Mouse (Mus musculus) heart, embryonic 10.5 days (tissue): ENCODE results near the gene Cryzl2. TPM values are rescaled to one million over a fixed set of nuclear protein-coding genes. Genes with fewer than 3 reads are reported as not detected.

ENCODE experiments used
- DNase-seq: peaks from one replicate; pipeline ENCODE4 v3.0.0-alpha.2; 2017; ENCODE audit warnings: low spot score
- H3K27ac ChIP-seq: fragments of 300-500 bp; sonication (generic); 2 replicates; pipeline ENCODE4 v1.5.1; 2016; ENCODE audit warnings: mild to moderate bottlenecking
- H3K27me3 ChIP-seq: fragments of 300-500 bp; sonication (generic); 2 replicates; pipeline ENCODE4 v1.6.1; 2016; ENCODE audit warnings: mild to moderate bottlenecking; ENCODE audit not compliant: poor library complexity, insufficient read depth, severe bottlenecking
- H3K36me3 ChIP-seq: fragments of 300-500 bp; sonication (generic); 2 replicates; pipeline ENCODE4 v1.6.1; 2016; ENCODE audit warnings: mild to moderate bottlenecking, moderate library complexity
- H3K4me1 ChIP-seq: fragments of 300-500 bp; sonication (generic); 2 replicates; pipeline ENCODE4 v1.6.1; 2016; ENCODE audit warnings: mild to moderate bottlenecking
- H3K4me3 ChIP-seq: fragments of 300-500 bp; sonication (generic); 2 replicates; pipeline ENCODE4 v1.5.1; 2016; ENCODE audit warnings: mild to moderate bottlenecking, moderate library complexity
- H3K9me3 ChIP-seq: fragments of 300-500 bp; sonication (generic); 2 replicates; pipeline ENCODE4 v1.6.1; 2016; ENCODE audit warnings: mild to moderate bottlenecking, moderate library complexity
- WGBS: fragments of 180-500 bp; shearing (Covaris S2); methylation state at CpG from one replicate; pipeline ENCODE4 v1.1.7; 2016; 5-methylcytosine and 5-hydroxymethylcytosine counted together
- polyA plus RNA-seq: library from polyadenylated mRNA; unstranded; fragments of >200 nt; fragmentation: Nextera tagmentation; extraction: Ambion mirVana; gene quantifications from 2 replicates; pipeline ENCODE4 v1.2.1, GENCODE M21; 2016

Cryzl2 gene
- polyA plus RNA-seq, 1 experiment from 2014 or later: 15.1 TPM

- no peaks in the 10 kb centered on the region for H3K27me3 ChIP-seq
- H3K4me3 ChIP-seq: no peak overlapping the region
- H3K36me3 ChIP-seq: peaks cover 20% of the 10 kb centered on the region; the same call in 1 of the 2 replicates
- no peak overlapping the region for H3K27ac ChIP-seq
- DNase-seq: no peak
- H3K9me3 ChIP-seq: no peaks in the 10 kb centered on the region
- H3K4me1 ChIP-seq: peaks cover 9% of the 10 kb centered on the region; the same call in 1 of the 2 replicates
- WGBS: 71% methylated on average over 3 of the region's 3 CpGs
Observed at GRCm38 (mm10) chr1:157465194-157465593, 6.8 kb downstream of the Cryzl2 start.

DNA sequence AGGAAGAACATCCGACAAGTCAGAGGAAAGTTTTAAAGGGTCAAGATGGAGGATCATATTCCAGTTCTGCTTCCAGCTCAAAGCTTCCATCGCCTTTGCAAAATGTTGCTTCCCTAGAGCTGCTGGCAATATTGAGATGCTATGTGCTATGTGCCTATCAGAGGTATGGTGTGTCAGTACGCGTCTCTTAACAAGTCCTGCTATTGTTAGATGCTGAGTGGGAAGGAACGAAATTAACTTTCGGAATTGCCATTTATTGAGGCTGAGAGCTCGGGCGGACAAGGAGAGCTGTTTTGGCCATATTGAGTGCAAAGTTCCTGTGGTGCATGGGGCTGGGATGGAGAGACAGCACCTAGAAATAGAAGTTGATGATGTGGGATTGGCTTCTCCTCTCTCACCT, 9.5 kb downstream of the Cryzl2 start:
- Histone ChIP-seq H3K36me3 (peaks cover 27% of the 10 kb centered on the region; the same call in 1 of the 2 replicates), H3K4me3 (no peak overlapping the region), H3K27ac (no peak overlapping the region), H3K27me3 (no peaks in the 10 kb centered on the region), H3K4me1 (0 out of 2 replicates have a peak, but pooled peaks cover under 1% of the 10 kb centered on the region), H3K9me3 (no peaks in the 10 kb centered on the region)
- no peak for DNase-seq
- WGBS: 87% methylated on average over 8 of the region's 8 CpGs

GRCm38 (mm10) chr1:157470761-157471386, 12.5 kb downstream of the Cryzl2 start:
- Histone ChIP-seq H3K9me3 (no peaks in the 10 kb centered on the region), H3K36me3 (peaks cover 22% of the 10 kb centered on the region; the same call in 1 of the 2 replicates), H3K4me1 (no peaks in the 10 kb centered on the region), H3K27me3 (no peaks in the 10 kb centered on the region), H3K27ac (no peak overlapping the region), H3K4me3 (no peak overlapping the region)
- DNase-seq: no peak
- 85% methylated on average over 9 of the region's 9 CpGs for WGBS

GRCm38 (mm10) chr1:157472716-157473115, 14.3 kb downstream of the Cryzl2 start:
- Histone ChIP-seq H3K36me3 (peaks cover 16% of the 10 kb centered on the region; the same call in 1 of the 2 replicates), H3K4me1 (no peaks in the 10 kb centered on the region), H3K27ac (no peak overlapping the region), H3K4me3 (no peak overlapping the region), H3K27me3 (no peaks in the 10 kb centered on the region), H3K9me3 (no peaks in the 10 kb centered on the region)
- 87% methylated on average over 7 of the region's 7 CpGs for WGBS
- no peak for DNase-seq

- Histone ChIP-seq H3K4me1 (no peaks in the 10 kb centered on the region), H3K4me3 (no peak overlapping the region), H3K36me3 (peaks cover 18% of the 10 kb centered on the region; the same call in 1 of the 2 replicates), H3K27ac (no peak overlapping the region), H3K27me3 (no peaks in the 10 kb centered on the region), H3K9me3 (no peaks in the 10 kb centered on the region)
- DNase-seq: peak; percentile 60
- WGBS: 85% methylated on average over 8 of the region's 8 CpGs
Observed at GRCm38 (mm10) chr1:157474865-157475264, 16.5 kb downstream of the Cryzl2 start.

DNA sequence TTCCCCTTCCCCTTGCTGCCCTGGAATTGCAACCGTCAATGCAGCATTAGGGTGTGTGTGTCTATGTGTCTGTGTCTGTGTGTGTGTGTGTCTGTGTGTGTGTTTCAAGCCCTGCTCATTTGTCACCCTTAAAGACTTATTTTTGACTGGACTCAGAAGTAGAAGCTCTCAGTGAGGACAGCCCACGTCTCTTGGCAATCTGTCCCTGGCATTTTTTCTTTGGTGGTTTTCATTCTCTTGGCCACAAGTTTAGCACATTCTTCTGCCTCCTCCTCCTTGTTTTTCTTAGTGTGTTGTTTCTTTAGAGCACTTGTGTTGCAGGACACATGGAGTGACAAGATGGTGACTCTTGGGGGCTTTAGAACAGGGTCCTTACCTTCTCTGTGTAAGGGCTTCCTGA, 17.9 kb downstream of the Cryzl2 start:
- no peaks in the 10 kb centered on the region for H3K9me3 ChIP-seq
- peaks cover 4% of the 10 kb centered on the region; the same call in 1 of the 2 replicates for H3K4me1 ChIP-seq
- 67% methylated on average over 2 of the region's 2 CpGs for WGBS
- no peak overlapping the region for H3K4me3 ChIP-seq
- no peak for DNase-seq
- H3K27ac ChIP-seq: no peak overlapping the region
- H3K36me3 ChIP-seq: peaks cover 14% of the 10 kb centered on the region; the same call in 1 of the 2 replicates
- H3K27me3 ChIP-seq: no peaks in the 10 kb centered on the region

- no peak overlapping the region for H3K4me3 ChIP-seq
- 12% methylated on average over 9 of the region's 9 CpGs for WGBS
- H3K27me3 ChIP-seq: no peaks in the 10 kb centered on the region
- H3K9me3 ChIP-seq: no peaks in the 10 kb centered on the region
- DNase-seq: no peak
- no peak overlapping the region for H3K27ac ChIP-seq
- peaks cover 7% of the 10 kb centered on the region; the same call in 1 of the 2 replicates for H3K36me3 ChIP-seq
- peaks cover 4% of the 10 kb centered on the region; the same call in 1 of the 2 replicates for H3K4me1 ChIP-seq
Observed at GRCm38 (mm10) chr1:157480090-157480489, 21.7 kb downstream of the Cryzl2 start.

DNA sequence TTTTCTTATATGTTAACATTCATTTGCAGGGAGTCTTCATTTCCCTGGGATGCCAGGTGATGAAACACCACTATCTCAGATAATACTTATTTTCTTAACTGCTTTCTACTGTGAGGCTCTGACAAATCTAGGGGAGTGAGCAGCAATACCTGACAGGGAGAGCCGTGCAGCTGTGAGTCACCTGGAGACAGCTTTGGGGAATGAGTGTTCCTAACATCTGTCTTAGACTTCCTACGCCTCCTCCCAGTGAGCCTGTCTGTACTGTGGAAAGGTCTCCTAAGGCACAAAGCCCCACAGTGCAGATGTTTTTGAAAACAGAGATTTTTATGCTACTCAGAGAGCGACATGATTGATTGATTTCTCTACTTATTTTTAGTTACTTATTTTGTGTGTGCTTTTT, 22.5 kb downstream of the Cryzl2 start:
- Histone ChIP-seq H3K36me3 (peaks cover 7% of the 10 kb centered on the region; the same call in 1 of the 2 replicates), H3K4me3 (no peak overlapping the region), H3K4me1 (peaks cover 4% of the 10 kb centered on the region; the same call in 1 of the 2 replicates), H3K27me3 (no peaks in the 10 kb centered on the region), H3K27ac (no peak overlapping the region), H3K9me3 (no peaks in the 10 kb centered on the region)
- peak; percentile 58 for DNase-seq
- 64% methylated on average over 3 of the region's 3 CpGs for WGBS

DNA sequence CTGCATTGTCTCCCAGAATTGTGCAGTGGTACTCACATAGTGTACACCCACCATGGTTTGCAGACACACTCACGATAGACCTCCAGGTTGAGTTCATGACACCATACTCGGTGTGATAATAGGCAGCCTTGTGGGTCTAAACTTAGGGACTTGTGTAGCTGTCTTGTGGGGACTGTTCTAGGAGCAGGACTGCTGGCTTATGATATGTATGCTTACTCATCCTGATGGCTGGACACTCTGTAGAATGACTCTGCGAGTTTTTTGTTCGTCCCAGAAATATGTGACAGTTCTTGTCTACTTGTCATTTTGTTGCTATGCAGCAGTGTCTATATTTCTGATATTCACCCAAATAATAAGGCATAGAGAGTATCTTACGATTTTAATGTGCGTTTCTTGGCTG, 23.3 kb downstream of the Cryzl2 start:
- WGBS: 84% methylated on average over 6 of the region's 6 CpGs

DNA sequence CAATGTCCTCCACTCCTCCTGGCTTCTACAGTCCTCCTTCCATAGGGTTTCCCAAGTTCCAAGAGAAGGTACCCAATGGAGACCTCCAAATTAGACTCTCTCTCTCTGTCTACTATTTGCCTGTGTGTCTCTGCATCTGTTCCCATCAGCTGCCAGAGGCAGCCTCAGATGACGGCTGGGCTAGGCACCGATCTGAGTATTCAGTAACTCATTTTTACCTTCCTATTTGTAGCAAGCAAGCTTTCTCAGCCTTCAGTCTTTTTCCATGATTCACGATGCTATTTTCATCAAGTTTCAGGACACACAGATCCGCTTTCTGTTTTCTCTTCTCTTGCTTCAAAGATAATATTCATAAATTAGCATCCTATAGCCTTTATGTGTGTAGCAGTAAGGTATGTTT, 25.8 kb downstream of the Cryzl2 start:
- H3K4me3 ChIP-seq: no peak overlapping the region
- WGBS: 91% methylated on average over 4 of the region's 4 CpGs
- no peaks in the 10 kb centered on the region for H3K27me3 ChIP-seq
- H3K9me3 ChIP-seq: no peaks in the 10 kb centered on the region
- H3K27ac ChIP-seq: no peak overlapping the region
- DNase-seq: no peak
- H3K4me1 ChIP-seq: peaks cover 4% of the 10 kb centered on the region; the same call in 1 of the 2 replicates
- H3K36me3 ChIP-seq: no peaks in the 10 kb centered on the region

More for the DNA sequence above, 23.3 kb downstream of the Cryzl2 start:
- no peak overlapping the region for H3K27ac ChIP-seq
- DNase-seq: peak; percentile 71
- H3K4me3 ChIP-seq: no peak overlapping the region
- H3K4me1 ChIP-seq: peaks cover 4% of the 10 kb centered on the region; the same call in 1 of the 2 replicates
- peaks cover 7% of the 10 kb centered on the region; the same call in 1 of the 2 replicates for H3K36me3 ChIP-seq
- no peaks in the 10 kb centered on the region for H3K27me3 ChIP-seq
- H3K9me3 ChIP-seq: no peaks in the 10 kb centered on the region

DNA sequence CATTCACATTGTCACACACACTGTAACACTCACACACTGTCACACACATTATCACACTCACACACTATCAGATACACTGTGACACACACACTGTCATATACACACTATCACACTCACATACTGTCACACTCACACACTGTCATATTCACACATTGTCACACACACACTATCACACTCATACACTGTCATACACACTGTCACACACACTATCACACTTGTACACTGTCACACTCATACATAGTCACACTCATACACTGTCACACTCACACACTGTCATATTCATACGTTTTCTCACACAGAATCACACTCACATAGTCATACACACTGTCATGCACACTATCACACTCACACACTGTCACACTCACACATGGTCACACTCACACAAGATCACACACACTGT, 42.3 kb downstream of the Cryzl2 start:
- no peak overlapping the region for H3K4me3 ChIP-seq
- H3K4me1 ChIP-seq: peaks cover 6% of the 10 kb centered on the region; the same call in 1 of the 2 replicates
- DNase-seq: no peak
- WGBS: 59% methylated on average over 1 of the region's 1 CpGs
- H3K36me3 ChIP-seq: no peaks in the 10 kb centered on the region
- no peaks in the 10 kb centered on the region for H3K9me3 ChIP-seq
- no peak overlapping the region for H3K27ac ChIP-seq
- H3K27me3 ChIP-seq: no peaks in the 10 kb centered on the region

GRCm38 (mm10) chr1:157501352-157501945, 43.1 kb downstream of the Cryzl2 start:
- 92% methylated on average over 6 of the region's 6 CpGs for WGBS
- H3K9me3 ChIP-seq: no peaks in the 10 kb centered on the region
- H3K4me3 ChIP-seq: no peak overlapping the region
- no peaks in the 10 kb centered on the region for H3K4me1 ChIP-seq
- DNase-seq: no peak
- H3K36me3 ChIP-seq: no peaks in the 10 kb centered on the region
- H3K27me3 ChIP-seq: no peaks in the 10 kb centered on the region
- H3K27ac ChIP-seq: no peak overlapping the region

- 82% methylated on average over 6 of the region's 6 CpGs for WGBS
- no peaks in the 10 kb centered on the region for H3K27me3 ChIP-seq
Observed at GRCm38 (mm10) chr1:157503071-157503470, 44.7 kb downstream of the Cryzl2 start.

More at GRCm38 (mm10) chr1:157503071-157503470, 44.7 kb downstream of the Cryzl2 start:
- H3K36me3 ChIP-seq: no peaks in the 10 kb centered on the region
- H3K9me3 ChIP-seq: no peaks in the 10 kb centered on the region
- H3K4me3 ChIP-seq: no peak overlapping the region
- DNase-seq: no peak
- H3K4me1 ChIP-seq: 0 out of 2 replicates have a peak, but pooled peaks cover 3% of the 10 kb centered on the region
- H3K27ac ChIP-seq: no peak overlapping the region
